Mouse (Mus musculus): ENCODE results near the gene Elmo1. TPM values are rescaled to one million over a fixed set of nuclear protein-coding genes. Genes with fewer than 3 reads are reported as not detected.

Gene Elmo1
- polyA plus RNA-seq, 1 experiment = not detected

DNA sequence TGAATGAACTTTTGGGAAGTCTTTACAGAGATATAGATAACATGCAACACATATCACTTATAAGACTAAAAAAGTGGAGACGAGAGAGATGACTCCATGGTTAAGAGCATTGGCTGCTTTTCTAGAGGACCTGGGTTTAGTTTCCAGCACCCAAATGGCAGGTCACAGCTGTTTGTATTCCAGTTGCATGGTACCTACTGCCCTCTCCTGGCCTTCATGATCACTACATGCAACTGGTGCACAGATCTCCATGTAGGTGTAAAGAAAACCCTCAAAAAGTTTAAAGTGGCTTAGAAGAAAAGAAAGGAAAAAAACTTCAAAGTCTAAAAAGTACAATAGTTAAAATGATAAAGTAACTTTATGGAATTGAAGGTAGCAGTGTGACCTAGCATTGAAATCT lies 172.8 kb downstream of the Elmo1 start:
- H3ac ChIP-seq (ENCODE audit: control insufficient read depth, insufficient read length, low read depth) = no peak overlapping the region
- H3K79me2 ChIP-seq (ENCODE audit: control insufficient read depth, insufficient read depth) = no peaks in the 10 kb centered on the region
- TF ChIP-seq USF1 (IDR thresholded peaks at IDR 0.05; ENCODE audit: low read depth) (no peak), MYOD1 (IDR thresholded peaks at IDR 0.05; ENCODE audit: control insufficient read depth, insufficient read length, low read depth) (no peak), MYOG (IDR thresholded peaks at IDR 0.05; ENCODE audit: control insufficient read depth, extremely low read depth, insufficient read length) (no peak), MAX (IDR thresholded peaks at IDR 0.05) (no peak), CTCF (IDR thresholded peaks at IDR 0.05; ENCODE audit: control insufficient read depth, insufficient read depth, insufficient read length) (no peak), FOSL1 (IDR thresholded peaks at IDR 0.05; ENCODE audit: insufficient read depth, low read length, poor library complexity, severe bottlenecking) (no peak), CEBPB (IDR thresholded peaks at IDR 0.05; ENCODE audit: low read depth) (no peak)
- H3K27me3 ChIP-seq (ENCODE audit: control insufficient read depth, insufficient read depth, insufficient read length) = no peaks in the 10 kb centered on the region
- H3K36me3 ChIP-seq (ENCODE audit: control insufficient read depth, insufficient read depth) = no peaks in the 10 kb centered on the region
- H3K4me3 ChIP-seq (ENCODE audit: insufficient read depth, poor library complexity, severe bottlenecking) = no peak overlapping the region
- H3K79me3 ChIP-seq (ENCODE audit: low read depth) = no peaks in the 10 kb centered on the region

- Histone ChIP-seq H3K4me3 (ENCODE audit: insufficient read depth, poor library complexity, severe bottlenecking) (no peak overlapping the region), H3ac (ENCODE audit: control insufficient read depth, insufficient read length, low read depth) (no peak overlapping the region), H3K27me3 (ENCODE audit: control insufficient read depth, insufficient read depth, insufficient read length) (no peaks in the 10 kb centered on the region), H3K79me2 (ENCODE audit: control insufficient read depth, insufficient read depth) (no peaks in the 10 kb centered on the region), H3K79me3 (ENCODE audit: low read depth) (no peaks in the 10 kb centered on the region), H3K36me3 (ENCODE audit: control insufficient read depth, insufficient read depth) (no peaks in the 10 kb centered on the region)
- TF ChIP-seq CEBPB (IDR thresholded peaks at IDR 0.05; ENCODE audit: low read depth) (no peak), FOSL1 (IDR thresholded peaks at IDR 0.05; ENCODE audit: insufficient read depth, low read length, poor library complexity, severe bottlenecking) (no peak)
Observed at GRCm38 (mm10) chr13:20270148-20270547, 179.8 kb downstream of the Elmo1 start.

DNA sequence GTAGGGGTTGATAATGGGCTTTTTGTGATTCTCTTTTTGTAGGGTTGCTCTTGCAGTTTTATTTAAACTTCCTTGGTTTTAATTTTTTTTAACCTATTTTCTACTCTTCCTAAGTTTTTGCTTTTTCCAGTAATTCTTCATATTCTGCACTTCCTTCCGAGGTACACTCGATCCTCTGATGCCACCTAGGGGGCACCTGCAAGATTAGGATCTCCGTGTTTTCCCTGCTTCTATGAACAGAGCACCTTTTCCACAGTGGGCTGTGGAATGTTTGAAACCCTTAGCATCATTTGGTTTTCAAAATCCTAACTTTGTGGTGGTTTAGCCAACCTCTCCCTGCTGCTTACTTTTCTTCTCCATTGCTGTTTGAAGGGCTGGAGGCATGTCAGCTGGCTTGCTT lies 181.4 kb downstream of the Elmo1 start:
- Histone ChIP-seq H3K4me3 (ENCODE audit: insufficient read depth, poor library complexity, severe bottlenecking) (no peak overlapping the region), H3K79me3 (ENCODE audit: low read depth) (no peaks in the 10 kb centered on the region), H3K27me3 (ENCODE audit: control insufficient read depth, insufficient read depth, insufficient read length) (no peaks in the 10 kb centered on the region), H3K79me2 (ENCODE audit: control insufficient read depth, insufficient read depth) (no peaks in the 10 kb centered on the region), H3ac (ENCODE audit: control insufficient read depth, insufficient read length, low read depth) (no peak overlapping the region), H3K36me3 (ENCODE audit: control insufficient read depth, insufficient read depth) (no peaks in the 10 kb centered on the region)
- TF ChIP-seq MYOD1 (IDR thresholded peaks at IDR 0.05; ENCODE audit: control insufficient read depth, insufficient read length, low read depth) (no peak), CEBPB (IDR thresholded peaks at IDR 0.05; ENCODE audit: low read depth) (no peak), MYOG (IDR thresholded peaks at IDR 0.05; ENCODE audit: control insufficient read depth, extremely low read depth, insufficient read length) (no peak), CTCF (IDR thresholded peaks at IDR 0.05; ENCODE audit: control insufficient read depth, insufficient read depth, insufficient read length) (no peak), MAX (IDR thresholded peaks at IDR 0.05) (no peak), USF1 (IDR thresholded peaks at IDR 0.05; ENCODE audit: low read depth) (no peak), FOSL1 (IDR thresholded peaks at IDR 0.05; ENCODE audit: insufficient read depth, low read length, poor library complexity, severe bottlenecking) (no peak)

- Histone ChIP-seq H3K36me3 (ENCODE audit: control insufficient read depth, insufficient read depth) (no peaks in the 10 kb centered on the region), H3K4me3 (ENCODE audit: insufficient read depth, poor library complexity, severe bottlenecking) (no peak overlapping the region), H3K27me3 (ENCODE audit: control insufficient read depth, insufficient read depth, insufficient read length) (no peaks in the 10 kb centered on the region), H3K79me3 (ENCODE audit: low read depth) (no peaks in the 10 kb centered on the region), H3ac (ENCODE audit: control insufficient read depth, insufficient read length, low read depth) (no peak overlapping the region), H3K79me2 (ENCODE audit: control insufficient read depth, insufficient read depth) (no peaks in the 10 kb centered on the region)
- TF ChIP-seq CEBPB (IDR thresholded peaks at IDR 0.05; ENCODE audit: low read depth) (no peak), MAX (IDR thresholded peaks at IDR 0.05) (no peak), USF1 (IDR thresholded peaks at IDR 0.05; ENCODE audit: low read depth) (no peak), CTCF (IDR thresholded peaks at IDR 0.05; ENCODE audit: control insufficient read depth, insufficient read depth, insufficient read length) (no peak)
Observed at GRCm38 (mm10) chr13:20272562-20272961, 182.2 kb downstream of the Elmo1 start.

DNA sequence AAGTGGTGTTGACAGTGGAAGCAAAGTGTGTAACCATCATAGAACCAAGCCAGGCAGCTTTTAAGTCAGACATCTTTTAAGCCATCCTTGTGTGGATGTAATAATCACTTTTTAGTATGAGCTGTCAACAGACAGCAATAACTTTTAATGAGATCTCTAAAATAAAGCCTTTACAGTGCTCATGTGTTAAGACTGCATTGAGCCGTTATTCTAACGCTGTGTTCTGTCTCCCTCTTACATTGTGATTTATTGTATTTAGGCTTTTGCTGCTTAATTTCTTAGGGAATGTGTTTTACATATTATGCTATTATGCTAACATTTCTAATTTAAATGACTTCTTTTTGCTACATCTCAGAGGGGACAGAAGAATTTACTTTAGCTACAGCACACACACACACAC lies 189.5 kb downstream of the Elmo1 start:
- H3ac ChIP-seq (ENCODE audit: control insufficient read depth, insufficient read length, low read depth) = no peak overlapping the region
- H3K27me3 ChIP-seq (ENCODE audit: control insufficient read depth, insufficient read depth, insufficient read length) = no peaks in the 10 kb centered on the region
- no peak for TF ChIP-seq MAX (IDR thresholded peaks at IDR 0.05)
- no peaks in the 10 kb centered on the region for H3K79me3 ChIP-seq (ENCODE audit: low read depth)
- H3K79me2 ChIP-seq (ENCODE audit: control insufficient read depth, insufficient read depth) = no peaks in the 10 kb centered on the region
- no peak overlapping the region for H3K4me3 ChIP-seq (ENCODE audit: insufficient read depth, poor library complexity, severe bottlenecking)
- no peaks in the 10 kb centered on the region for H3K36me3 ChIP-seq (ENCODE audit: control insufficient read depth, insufficient read depth)

- no peaks in the 10 kb centered on the region for H3K79me3 ChIP-seq (ENCODE audit: low read depth)
- no peaks in the 10 kb centered on the region for H3K79me2 ChIP-seq (ENCODE audit: control insufficient read depth, insufficient read depth)
- no peak for TF ChIP-seq CEBPB (IDR thresholded peaks at IDR 0.05; ENCODE audit: low read depth)
- TF ChIP-seq FOSL1 (IDR thresholded peaks at IDR 0.05; ENCODE audit: insufficient read depth, low read length, poor library complexity, severe bottlenecking) = no peak
- no peak for TF ChIP-seq MAX (IDR thresholded peaks at IDR 0.05)
- no peak for TF ChIP-seq CTCF (IDR thresholded peaks at IDR 0.05; ENCODE audit: control insufficient read depth, insufficient read depth, insufficient read length)
- TF ChIP-seq USF1 (IDR thresholded peaks at IDR 0.05; ENCODE audit: low read depth) = no peak
- no peak for TF ChIP-seq MYOG (IDR thresholded peaks at IDR 0.05; ENCODE audit: control insufficient read depth, extremely low read depth, insufficient read length)
- no peak for TF ChIP-seq MYOD1 (IDR thresholded peaks at IDR 0.05; ENCODE audit: control insufficient read depth, insufficient read length, low read depth)
Observed at GRCm38 (mm10) chr13:20283891-20284290, 193.5 kb downstream of the Elmo1 start.

More at GRCm38 (mm10) chr13:20283891-20284290, 193.5 kb downstream of the Elmo1 start:
- no peak overlapping the region for H3K4me3 ChIP-seq (ENCODE audit: insufficient read depth, poor library complexity, severe bottlenecking)
- no peaks in the 10 kb centered on the region for H3K27me3 ChIP-seq (ENCODE audit: control insufficient read depth, insufficient read depth, insufficient read length)
- H3ac ChIP-seq (ENCODE audit: control insufficient read depth, insufficient read length, low read depth) = no peak overlapping the region
- no peaks in the 10 kb centered on the region for H3K36me3 ChIP-seq (ENCODE audit: control insufficient read depth, insufficient read depth)

Measured in C2C12 (cell line).